Mouse (Mus musculus): ENCODE data around the gene 4930578G10Rik. TPM values are rescaled to one million over a fixed set of nuclear protein-coding genes. Genes with fewer than 3 reads are reported as not detected.

Gene 4930578G10Rik
- total RNA-seq, 2 experiments from 2014 or later = 1.2 to 2.0 TPM

Other genes starting within 250 kb of the 4930578G10Rik start
- gene Fam205a2, start 207.4 kb upstream of the 4930578G10Rik start, total RNA-seq (2021) = under 1 TPM; 0.15 to 0.65 TPM
- gene Gm10591, start 123.3 kb upstream of the 4930578G10Rik start, total RNA-seq (2021) = not detected
- 10 to 100 TPM; 10.2 to 15.9 TPM for gene Gm2564, start 105.8 kb upstream of the 4930578G10Rik start, total RNA-seq (2021)
- not detected for gene Ccl27b, start 80.3 kb upstream of the 4930578G10Rik start, total RNA-seq (2021)
- not detected for gene Il11ra2, start 73.7 kb upstream of the 4930578G10Rik start, total RNA-seq (2021)
- under 1 TPM in 1 of 2 experiments, not detected in 1; 0.67 TPM for gene Ccl19, start 21.0 kb downstream of the 4930578G10Rik start, total RNA-seq (2021)
- gene Ccl21a, start 38.4 kb downstream of the 4930578G10Rik start, total RNA-seq (2021) = not detected
- under 1 TPM in 1 of 2 experiments, not detected in 1; 0.12 TPM for gene Fam205a1, start 118.3 kb downstream of the 4930578G10Rik start, total RNA-seq (2021)
- gene Gm12394, start 121.2 kb downstream of the 4930578G10Rik start, total RNA-seq (2021) = under 1 TPM; 0.48 to 0.92 TPM
- gene Fam205c, start 138.7 kb downstream of the 4930578G10Rik start, total RNA-seq (2021) = under 1 TPM; 0.27 to 0.30 TPM
- 100 to 1,000 TPM; 148 to 149 TPM for gene Phf24, start 181.1 kb downstream of the 4930578G10Rik start, total RNA-seq (2021)
- 100 to 1,000 TPM; 203 to 221 TPM for gene Dnajb5, start 214.3 kb downstream of the 4930578G10Rik start, total RNA-seq (2021)
- gene 1700022I11Rik, start 234.1 kb downstream of the 4930578G10Rik start, total RNA-seq (2021) = not detected

Measured in layer of hippocampus, postnatal 36 days (tissue).